Mouse (Mus musculus) limb, embryonic 13.5 days (tissue): ENCODE data around the gene Atp5d. TPM values are rescaled to one million over a fixed set of nuclear protein-coding genes. Genes with fewer than 3 reads are reported as not detected.

Experiments
- ATAC-seq: fragments of 200-750 bp; cut with Nextera tagmentation; 2 replicates; pipeline ENCODE4 v1.8.0; 2017; ENCODE audit warnings: low read depth, moderate number of reproducible peaks, moderate TSS enrichment; ENCODE audit not compliant: low FRiP score
- H3K27ac ChIP-seq: fragments of 300-500 bp; sonication (generic); 2 replicates; pipeline ENCODE4 v1.5.1; 2015; ENCODE audit warnings: inconsistent platforms, mild to moderate bottlenecking, moderate library complexity
- H3K27me3 ChIP-seq: fragments of 300-500 bp; sonication (generic); 2 replicates; pipeline ENCODE4 v1.6.1; 2015; ENCODE audit warnings: mild to moderate bottlenecking, inconsistent platforms
- H3K36me3 ChIP-seq: fragments of 300-500 bp; sonication (generic); 2 replicates; pipeline ENCODE4 v1.6.1; 2015; ENCODE audit warnings: inconsistent platforms, mild to moderate bottlenecking, moderate library complexity
- H3K4me1 ChIP-seq: fragments of 300-500 bp; sonication (generic); 2 replicates; pipeline ENCODE4 v1.6.1; 2015; ENCODE audit warnings: inconsistent platforms
- H3K4me2 ChIP-seq: fragments of 300-500 bp; sonication (generic); replicated peaks from 2 replicates; pipeline ENCODE4 v1.6.1; 2015; ENCODE audit warnings: inconsistent platforms, mild to moderate bottlenecking, moderate library complexity
- H3K4me3 ChIP-seq: fragments of 300-500 bp; sonication (generic); 2 replicates; pipeline ENCODE4 v1.5.1; 2015; ENCODE audit warnings: moderate library complexity, mild to moderate bottlenecking, inconsistent platforms
- H3K9ac ChIP-seq: fragments of 300-500 bp; sonication (generic); 2 replicates; pipeline ENCODE4 v1.6.1; 2015; ENCODE audit warnings: mild to moderate bottlenecking, inconsistent platforms
- H3K9me3 ChIP-seq: fragments of 300-500 bp; sonication (generic); 2 replicates; pipeline ENCODE4 v1.6.1; 2016; ENCODE audit warnings: inconsistent platforms
- WGBS: fragments of 180-500 bp; shearing (Covaris S2); methylation state at CpG from one replicate; pipeline ENCODE4 v1.1.7; 2015; 5-methylcytosine and 5-hydroxymethylcytosine counted together
- polyA plus RNA-seq: library from polyadenylated mRNA; unstranded; fragments of >200 nt; fragmentation: Nextera tagmentation; extraction: Ambion mirVana; gene quantifications from 2 replicates; pipeline ENCODE4 v1.2.1, GENCODE M21; 2015

Atp5d gene
- polyA plus RNA-seq, result 456 and 475 TPM in 2 replicates

DNA sequence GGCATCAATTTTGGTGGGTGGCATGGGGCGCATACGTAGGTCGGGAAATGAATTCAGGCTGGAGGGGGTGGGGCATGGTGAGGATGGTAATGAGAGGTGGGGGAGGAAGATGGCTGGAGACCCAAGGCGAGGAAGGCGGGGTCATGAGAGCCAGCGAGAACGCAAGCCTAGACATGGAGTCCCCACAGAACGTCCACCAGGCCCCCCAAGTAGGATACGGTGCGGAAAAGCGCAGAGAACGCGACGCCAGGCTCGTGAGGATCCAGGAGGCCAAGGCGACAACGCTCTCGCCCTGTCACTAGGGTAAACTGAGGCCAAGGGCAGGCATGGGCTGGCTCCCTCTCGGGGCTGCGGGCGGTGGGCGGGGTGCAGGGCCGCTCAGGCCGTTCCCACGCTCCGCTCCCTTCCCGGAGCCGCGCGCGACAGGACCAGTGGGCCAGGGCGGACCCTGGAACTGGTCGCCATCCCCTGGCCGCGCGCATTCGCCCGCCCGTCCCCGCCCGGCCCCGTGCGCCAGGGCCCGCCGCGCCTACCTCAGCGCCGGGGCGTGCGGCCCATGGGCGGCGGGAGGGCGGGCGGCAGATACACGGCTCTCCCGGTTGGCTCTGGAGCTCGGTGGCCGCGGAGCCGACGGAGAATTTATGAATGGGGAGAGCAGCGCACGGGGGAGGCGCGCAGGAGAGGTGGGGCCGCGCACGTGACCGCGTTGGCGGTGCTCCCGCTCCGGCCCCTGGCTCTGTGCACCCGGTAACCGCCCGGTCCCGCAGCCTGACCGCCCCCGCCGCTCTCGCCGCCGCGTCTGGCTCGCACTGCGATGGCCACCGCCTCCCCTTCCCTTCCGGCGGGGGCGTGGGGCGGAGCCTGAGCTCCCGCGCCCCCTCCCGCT, at the start of gene Atp5d:
Atp5d (plus strand) TSS at position 80 of the 886 bp plus-strand sequence.
- H3K27me3 ChIP-seq, result peaks cover 49% of the 10 kb centered on the region
- peak within 1 kb of the TSS; percentile 62 for H3K4me3 ChIP-seq
- peaks cover 59% of the 10 kb centered on the region for H3K4me1 ChIP-seq
- WGBS, result under 1% methylated on average over 82 of the region's 94 CpGs
- H3K27ac ChIP-seq, result peak within 1 kb of the TSS; percentile 28; the same call in 1 of the 2 replicates
- peak within 1 kb of the TSS; percentile 82 for H3K9ac ChIP-seq
- ATAC-seq, result peak; percentile 18; the same call in 1 of the 2 replicates
- H3K36me3 ChIP-seq, result peaks cover 28% of the 10 kb centered on the region
- peak within 1 kb of the TSS; percentile 99 for H3K4me2 ChIP-seq
- 0 out of 2 replicates have a peak, but pooled peaks cover 5% of the 10 kb centered on the region for H3K9me3 ChIP-seq

DNA sequence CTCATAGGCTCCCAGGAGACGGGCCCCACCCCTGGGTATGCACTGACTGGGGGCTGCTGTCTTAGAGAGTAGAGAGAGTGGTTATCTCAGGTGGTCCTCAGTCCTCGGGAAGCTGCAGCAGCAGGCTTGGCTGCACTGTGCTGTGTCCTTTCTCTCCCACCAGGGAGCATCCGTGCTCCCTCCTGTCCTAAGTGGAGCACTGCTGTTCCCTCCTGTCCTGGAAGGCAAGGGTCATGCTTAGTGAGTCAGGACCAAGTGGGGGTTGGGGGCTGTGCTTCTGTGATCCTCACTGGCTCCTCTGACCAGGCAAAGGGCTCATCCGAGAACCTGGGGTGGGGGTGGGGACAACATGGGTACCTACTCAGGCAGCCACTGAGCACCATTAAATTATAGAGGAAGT, 49.3 kb upstream of the Atp5d start:
- Histone ChIP-seq H3K27me3 (no peaks in the 10 kb centered on the region), H3K9ac (no peak overlapping the region), H3K36me3 (peaks cover 23% of the 10 kb centered on the region), H3K27ac (no peak overlapping the region), H3K4me3 (no peak overlapping the region), H3K4me2 (no peak overlapping the region), H3K4me1 (no peaks in the 10 kb centered on the region), H3K9me3 (no peaks in the 10 kb centered on the region)
- no peak for ATAC-seq
- 46% methylated on average over 4 of the region's 4 CpGs for WGBS

DNA sequence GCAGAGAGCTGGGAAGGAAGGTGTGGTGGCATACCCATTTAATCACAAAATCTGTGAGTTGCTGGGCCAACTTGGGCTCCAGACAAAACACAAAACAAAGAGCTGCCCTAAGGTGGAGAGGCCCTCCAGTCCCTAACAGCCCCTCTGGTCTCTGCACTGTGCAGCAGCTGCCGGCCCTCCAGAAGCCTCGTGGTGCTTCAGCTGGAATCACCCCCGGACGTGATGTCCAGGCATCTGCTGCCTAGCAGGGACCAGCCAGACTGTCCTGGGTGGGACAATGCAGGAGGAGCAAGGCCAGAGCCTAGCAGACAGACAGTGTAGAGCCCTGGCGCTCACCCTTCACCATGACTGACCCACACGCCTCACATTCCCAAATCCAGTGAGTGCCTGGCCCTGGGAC, 46.9 kb upstream of the Atp5d start:
- no peaks in the 10 kb centered on the region for H3K9me3 ChIP-seq
- H3K27ac ChIP-seq, result no peak overlapping the region
- no peaks in the 10 kb centered on the region for H3K27me3 ChIP-seq
- peaks cover 3% of the 10 kb centered on the region; the same call in 1 of the 2 replicates for H3K36me3 ChIP-seq
- peaks cover 2% of the 10 kb centered on the region; the same call in 1 of the 2 replicates for H3K4me1 ChIP-seq
- no peak for ATAC-seq
- no peak overlapping the region for H3K9ac ChIP-seq
- no peak overlapping the region for H3K4me3 ChIP-seq
- no peak overlapping the region for H3K4me2 ChIP-seq
- WGBS, result 83% methylated on average over 6 of the region's 6 CpGs

DNA sequence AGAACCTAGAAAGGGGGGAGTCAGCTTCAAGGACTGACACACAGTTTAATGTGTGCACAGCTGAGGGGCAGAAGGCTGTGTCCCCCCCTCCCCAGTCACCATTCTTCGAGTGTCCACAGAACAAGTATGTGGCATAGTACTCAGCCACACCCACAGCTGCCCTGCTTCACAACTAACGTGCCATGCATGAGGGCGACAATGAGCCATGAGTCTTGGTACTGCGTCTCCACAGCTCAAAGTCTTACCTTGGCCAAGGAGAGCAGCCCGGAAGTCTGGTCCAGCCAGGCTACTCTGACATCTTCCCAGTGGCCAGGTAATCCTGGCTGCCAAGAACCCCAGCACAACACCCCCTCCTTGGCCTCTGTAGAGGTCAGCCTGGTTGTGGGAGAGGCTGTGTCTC, 45.7 kb upstream of the Atp5d start:
- Histone ChIP-seq H3K9me3 (no peaks in the 10 kb centered on the region), H3K27ac (no peak overlapping the region), H3K27me3 (no peaks in the 10 kb centered on the region), H3K4me3 (no peak overlapping the region), H3K36me3 (peaks cover 3% of the 10 kb centered on the region; the same call in 1 of the 2 replicates), H3K9ac (0 out of 2 replicates have a peak overlapping the region, but pooled peaks have one; percentile 50), H3K4me1 (peaks cover 12% of the 10 kb centered on the region), H3K4me2 (no peak overlapping the region)
- 76% methylated on average over 5 of the region's 5 CpGs for WGBS
- no peak for ATAC-seq

DNA sequence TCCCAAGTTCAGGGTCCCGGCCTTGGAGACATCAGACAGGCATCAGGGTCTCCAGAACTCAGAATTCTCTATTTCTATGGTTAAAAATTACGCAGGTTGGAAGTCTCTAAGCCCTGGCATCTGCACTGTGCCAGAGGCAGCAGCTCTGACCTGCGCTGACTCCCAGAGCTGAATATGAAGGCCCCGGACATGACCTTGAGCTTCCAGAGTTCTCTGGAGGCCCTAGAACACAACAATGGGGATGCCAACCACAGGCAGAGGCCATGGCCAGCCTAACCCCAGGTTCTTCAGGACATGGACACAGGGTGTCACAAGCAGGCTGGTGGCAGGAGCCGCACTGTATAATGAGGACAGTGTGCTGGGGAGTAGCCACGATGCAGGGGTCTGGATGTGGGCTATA, 44.3 kb upstream of the Atp5d start:
- peaks cover 3% of the 10 kb centered on the region; the same call in 1 of the 2 replicates for H3K36me3 ChIP-seq
- 89% methylated on average over 6 of the region's 6 CpGs for WGBS
- no peak overlapping the region for H3K9ac ChIP-seq
- ATAC-seq, result no peak
- no peak overlapping the region for H3K4me3 ChIP-seq
- no peak overlapping the region for H3K4me2 ChIP-seq
- H3K27ac ChIP-seq, result no peak overlapping the region
- H3K4me1 ChIP-seq, result peaks cover 14% of the 10 kb centered on the region
- H3K27me3 ChIP-seq, result no peaks in the 10 kb centered on the region
- no peaks in the 10 kb centered on the region for H3K9me3 ChIP-seq

DNA sequence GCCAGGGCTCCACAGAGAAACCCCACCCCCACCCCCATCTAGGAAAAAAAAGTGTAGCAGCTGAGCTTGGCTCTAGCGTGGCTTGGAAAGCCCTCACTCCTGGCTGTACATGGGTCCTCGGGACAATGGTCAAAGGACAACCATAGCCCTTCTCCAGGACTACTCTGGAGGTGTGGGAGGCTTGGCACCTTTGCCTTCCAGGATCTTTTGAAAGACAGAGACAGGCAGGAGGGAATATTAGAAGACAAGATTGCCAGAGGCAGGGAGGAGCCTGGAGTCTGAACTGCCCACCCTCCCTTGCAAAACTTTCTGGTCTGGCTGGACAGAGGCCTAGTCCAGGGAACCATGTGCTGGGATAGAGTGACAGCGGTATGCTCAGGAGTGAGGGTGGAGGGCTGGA, 43.7 kb upstream of the Atp5d start:
- WGBS, result 75% methylated on average over 3 of the region's 3 CpGs
- Histone ChIP-seq H3K4me2 (no peak overlapping the region), H3K4me1 (peaks cover 20% of the 10 kb centered on the region)

DNA sequence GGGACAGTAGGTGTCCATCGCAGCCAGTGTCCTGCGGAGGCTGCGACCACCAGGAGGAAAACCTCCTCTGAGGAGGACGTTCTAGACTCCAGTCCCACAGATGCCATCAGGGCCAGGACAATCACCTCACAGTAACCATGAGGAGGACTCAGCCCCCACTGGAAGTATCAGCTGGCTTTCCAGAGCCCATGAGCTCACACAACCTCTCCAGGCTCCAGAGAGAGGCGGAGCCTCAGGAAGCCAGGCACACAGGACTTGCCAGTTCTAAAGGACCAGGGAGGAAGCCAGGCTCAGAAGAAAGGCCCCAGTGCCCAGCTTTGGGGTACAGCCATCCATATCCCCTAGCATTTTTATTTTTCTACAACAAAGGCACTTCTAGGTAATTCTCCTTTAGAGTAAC, 42.9 kb upstream of the Atp5d start:
- Histone ChIP-seq H3K9ac (no peak overlapping the region), H3K27me3 (no peaks in the 10 kb centered on the region), H3K4me2 (no peak overlapping the region), H3K36me3 (peaks cover 3% of the 10 kb centered on the region; the same call in 1 of the 2 replicates), H3K4me3 (no peak overlapping the region), H3K4me1 (peaks cover 24% of the 10 kb centered on the region), H3K9me3 (no peaks in the 10 kb centered on the region), H3K27ac (no peak overlapping the region; the same call in 1 of the 2 replicates)
- ATAC-seq, result no peak
- WGBS, result 79% methylated on average over 5 of the region's 5 CpGs

More for the DNA sequence above, 43.7 kb upstream of the Atp5d start:
- no peak overlapping the region for H3K4me3 ChIP-seq
- H3K36me3 ChIP-seq, result peaks cover 3% of the 10 kb centered on the region; the same call in 1 of the 2 replicates
- H3K9ac ChIP-seq, result no peak overlapping the region
- H3K27me3 ChIP-seq, result no peaks in the 10 kb centered on the region
- ATAC-seq, result no peak
- no peaks in the 10 kb centered on the region for H3K9me3 ChIP-seq
- no peak overlapping the region for H3K27ac ChIP-seq

DNA sequence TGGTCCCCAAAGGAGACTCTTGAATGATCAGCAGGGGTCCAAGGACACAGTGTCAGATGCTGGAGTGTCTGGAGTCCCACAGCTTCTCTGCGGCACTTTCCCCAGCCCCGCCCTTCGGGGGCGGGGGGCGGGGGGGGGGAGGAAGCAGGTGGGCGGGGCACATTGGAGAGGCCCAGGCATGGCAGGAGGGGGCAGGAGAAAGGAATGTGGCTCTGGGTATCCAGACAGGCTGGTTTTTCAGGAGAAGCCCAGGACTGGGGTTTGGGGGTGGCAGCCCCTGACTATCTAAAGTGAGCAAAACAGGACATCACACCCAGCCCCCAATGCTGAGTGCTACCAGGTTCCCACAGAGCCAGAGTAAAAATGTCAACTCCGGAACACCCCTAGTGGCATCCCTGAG, 41.2 kb upstream of the Atp5d start:
- Histone ChIP-seq H3K9ac (peak overlapping the region; percentile 35; the same call in 1 of the 2 replicates), H3K36me3 (peaks cover 3% of the 10 kb centered on the region; the same call in 1 of the 2 replicates), H3K27me3 (no peaks in the 10 kb centered on the region), H3K4me3 (peak overlapping the region; percentile 12; the same call in 1 of the 2 replicates), H3K9me3 (no peaks in the 10 kb centered on the region), H3K4me2 (peak overlapping the region; percentile 27), H3K4me1 (peaks cover 39% of the 10 kb centered on the region), H3K27ac (no peak overlapping the region)
- ATAC-seq, result no peak
- WGBS, result 7% methylated on average over 7 of the region's 7 CpGs

DNA sequence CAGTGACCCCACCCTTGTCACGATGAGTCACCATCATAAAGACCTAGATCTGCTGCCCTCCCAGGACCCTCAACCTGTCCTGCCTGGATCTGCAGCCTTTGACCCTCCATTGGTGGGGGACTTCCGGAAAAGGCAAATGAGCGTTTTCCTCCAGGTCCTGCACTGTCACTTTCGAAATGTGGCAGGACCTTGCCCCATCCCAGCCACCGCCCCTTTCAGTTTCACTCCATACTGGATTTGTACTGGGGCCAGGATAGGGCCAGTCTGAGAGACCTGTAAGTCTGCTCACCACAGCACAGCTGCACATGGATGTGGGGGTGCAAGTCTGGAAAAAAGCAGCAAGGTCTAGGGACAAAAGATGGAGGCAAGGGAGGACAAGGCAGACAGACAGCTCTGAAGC, 39.8 kb upstream of the Atp5d start:
- no peaks in the 10 kb centered on the region for H3K27me3 ChIP-seq
- no peak overlapping the region for H3K27ac ChIP-seq
- WGBS, result 76% methylated on average over 5 of the region's 5 CpGs
- no peak overlapping the region for H3K4me2 ChIP-seq
- no peaks in the 10 kb centered on the region for H3K9me3 ChIP-seq
- H3K9ac ChIP-seq, result no peak overlapping the region
- H3K4me1 ChIP-seq, result peaks cover 44% of the 10 kb centered on the region
- no peak overlapping the region for H3K4me3 ChIP-seq
- no peak for ATAC-seq
- H3K36me3 ChIP-seq, result peaks cover 2% of the 10 kb centered on the region; the same call in 1 of the 2 replicates

DNA sequence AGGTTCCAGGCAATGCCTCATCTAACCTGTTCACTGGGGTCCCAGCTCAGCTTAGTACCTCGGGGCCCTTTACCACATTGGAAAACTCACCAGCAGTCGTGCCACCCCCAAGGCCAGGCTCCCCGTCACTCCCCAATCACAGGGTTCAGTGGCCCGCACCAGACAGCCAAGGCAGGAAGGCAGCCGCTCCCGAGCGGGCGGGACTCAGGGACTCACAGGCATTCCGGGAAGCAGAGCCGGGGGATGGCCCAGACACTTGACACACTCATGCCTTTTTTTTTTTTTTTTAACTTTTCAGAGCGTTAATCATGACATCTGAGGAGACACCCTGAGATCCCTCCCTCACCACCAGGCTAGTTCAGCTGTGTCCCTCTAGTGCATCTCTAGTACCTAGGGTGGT, 37.5 kb upstream of the Atp5d start:
- Histone ChIP-seq H3K27me3 (no peaks in the 10 kb centered on the region), H3K4me1 (peaks cover 44% of the 10 kb centered on the region), H3K9me3 (no peaks in the 10 kb centered on the region), H3K27ac (no peak overlapping the region), H3K9ac (no peak overlapping the region), H3K4me3 (peak overlapping the region; percentile 92; the same call in 1 of the 2 replicates), H3K4me2 (peak overlapping the region; percentile 90), H3K36me3 (no peaks in the 10 kb centered on the region; the same call in 1 of the 2 replicates)
- no peak for ATAC-seq
- WGBS, result 56% methylated on average over 11 of the region's 11 CpGs

DNA sequence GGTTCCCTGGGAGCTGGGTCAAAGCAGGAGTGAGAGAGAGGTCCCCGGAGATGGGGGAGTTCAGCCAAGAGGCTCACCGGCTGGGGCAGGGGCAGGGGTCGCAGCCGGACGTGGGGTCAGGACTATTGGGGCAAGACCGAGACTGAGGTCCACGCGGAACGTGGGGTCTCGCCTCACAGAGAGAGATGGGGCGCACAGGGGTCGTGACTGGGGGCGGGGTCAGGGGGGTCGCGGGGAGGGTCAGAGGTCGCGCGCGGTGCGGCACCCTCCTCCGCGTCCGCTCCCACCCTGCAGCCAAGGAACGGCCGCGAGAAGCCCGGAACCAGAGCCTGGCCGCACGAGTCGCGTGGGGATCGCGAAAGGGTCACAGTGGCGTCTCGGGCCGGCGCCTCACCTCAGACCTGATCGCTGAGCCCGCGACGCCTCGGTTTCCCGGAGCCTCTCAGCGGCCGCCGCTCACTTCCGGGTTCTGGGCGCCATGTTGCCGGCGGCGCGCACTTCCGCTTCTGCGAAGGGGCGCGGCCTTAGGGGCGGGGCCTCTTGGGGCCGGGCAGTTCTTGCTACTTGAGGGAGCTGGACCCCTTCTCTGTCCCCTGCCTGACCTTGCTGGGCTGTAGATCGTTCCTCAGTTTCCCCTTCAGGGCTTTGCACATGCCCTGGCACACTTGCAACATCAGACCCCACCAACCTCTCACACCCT, 36.1 kb upstream of the Atp5d start:
- peak; percentile 86 for ATAC-seq
- H3K36me3 ChIP-seq, result no peaks in the 10 kb centered on the region; the same call in 1 of the 2 replicates
- peak overlapping the region; percentile 88 for H3K9ac ChIP-seq
- H3K27ac ChIP-seq, result no peak overlapping the region; the same call in 1 of the 2 replicates
- H3K4me2 ChIP-seq, result peak overlapping the region; percentile 90
- no peaks in the 10 kb centered on the region for H3K27me3 ChIP-seq
- H3K9me3 ChIP-seq, result no peaks in the 10 kb centered on the region
- H3K4me3 ChIP-seq, result peak overlapping the region; percentile 92
- H3K4me1 ChIP-seq, result peaks cover 35% of the 10 kb centered on the region
- under 1% methylated on average over 59 of the region's 59 CpGs for WGBS

DNA sequence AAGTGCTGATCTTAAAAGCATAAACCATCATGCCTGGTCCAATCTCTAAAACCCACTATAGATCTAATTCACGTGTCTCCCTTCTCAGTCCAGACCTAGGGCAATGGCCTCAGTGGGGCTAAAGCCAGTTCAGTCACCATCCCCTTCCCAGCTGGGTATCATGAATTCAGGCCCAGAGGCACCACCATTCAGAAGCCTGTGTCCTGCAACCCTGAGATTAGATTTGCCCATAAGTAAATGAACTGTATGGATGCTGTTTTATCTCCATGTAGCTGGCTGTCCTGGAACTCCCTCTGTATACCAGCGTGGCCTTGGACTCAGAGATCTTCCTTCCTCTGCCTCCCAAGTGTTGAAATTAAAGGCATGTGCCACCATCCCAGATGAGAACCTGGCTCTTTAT, 35.4 kb upstream of the Atp5d start:
- Histone ChIP-seq H3K27me3 (no peaks in the 10 kb centered on the region), H3K9me3 (no peaks in the 10 kb centered on the region), H3K36me3 (no peaks in the 10 kb centered on the region; the same call in 1 of the 2 replicates), H3K9ac (0 out of 2 replicates have a peak overlapping the region, but pooled peaks have one; percentile 88), H3K4me1 (peaks cover 30% of the 10 kb centered on the region), H3K27ac (no peak overlapping the region), H3K4me3 (no peak overlapping the region; the same call in 1 of the 2 replicates), H3K4me2 (peak overlapping the region; percentile 90)
- 79% methylated on average over 2 of the region's 2 CpGs for WGBS
- ATAC-seq, result no peak
